Mouse (Mus musculus) embryonic stem cell, embryonic (primary cell): ENCODE results near the gene Chst4.

Experiments used
- CTCF ChIA-PET, 4 experiments: fragments of 300-600 bp in 2 of 4; fragments of 350-600 bp in 2 of 4; sonication (Branson Sonifier 250); formaldehyde crosslinking; loops; one replicate each; lab custom pipeline; 2022; ENCODE audit warnings: inconsistent platforms in 2 of 4; lab: Charles Lee
- POLR2A ChIA-PET, 4 experiments: fragments of 300-600 bp in 2 of 4; fragments of 350-600 bp in 2 of 4; sonication (Branson Sonifier 250); formaldehyde crosslinking; loops; one replicate each; lab custom pipeline; 2022; ENCODE audit warnings: antibody characterized with exemption in 4 of 4, inconsistent platforms in 1 of 4; lab: Charles Lee

The Chst4 gene

GRCm38 (mm10) chr8:110039659-110040058 lies at the start of gene Chst4:
TSS of gene Chst4 (minus strand) at chr8:110039740.
- CTCF ChIA-PET, result interaction anchor here in 1 of 4 experiments (1.3 kb wide), 1 partner anchor 37 kb away, joined by 3 read pairs; no protein-coding TSS in a partner anchor
- POLR2A ChIA-PET, result no interaction called here

DNA sequence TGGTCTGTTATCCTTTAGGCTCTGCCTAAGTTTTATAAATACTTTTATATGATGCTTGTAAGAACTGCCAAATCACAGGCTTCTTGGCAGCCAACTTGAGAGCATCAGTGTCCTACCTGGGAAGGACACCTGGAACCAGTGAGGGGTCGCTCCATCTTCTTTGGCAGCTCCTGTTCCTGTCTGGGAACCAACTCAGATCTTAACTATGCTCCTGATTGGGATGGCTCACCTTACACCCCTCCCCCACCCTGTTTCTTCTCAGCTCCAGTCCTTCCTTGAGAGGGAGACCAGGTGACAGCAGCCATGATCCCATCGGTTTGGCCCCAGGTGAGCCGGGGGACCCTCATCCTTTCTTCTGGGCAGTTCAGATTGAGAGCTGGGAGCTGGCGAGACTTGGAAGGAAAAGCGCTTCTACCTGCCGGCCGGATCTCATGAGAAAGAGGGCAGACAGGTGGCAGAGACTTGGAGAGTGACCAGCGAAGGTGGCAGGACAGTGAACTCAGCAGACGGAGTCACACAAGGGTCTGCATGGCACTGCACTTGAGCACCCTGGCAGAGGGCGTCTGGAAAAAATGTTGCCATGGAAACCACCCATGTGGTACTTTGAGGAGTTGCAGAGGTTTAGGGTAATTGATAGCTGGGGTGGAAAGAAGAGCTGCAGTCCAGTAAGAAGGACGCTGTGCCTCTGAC lies 43.0 kb upstream of the Chst4 start:
- CTCF ChIA-PET, result interaction anchor here in 3 of 4 experiments (0.5 to 1.3 kb wide), 4 partner anchors 9 to 304 kb away, joined by 3 to 24 read pairs (median 3); partner anchors contain the start of gene Ap1g1 (in 1 of the 3)
- POLR2A ChIA-PET, result interaction anchor here in 2 of 4 experiments (0.5 to 0.8 kb wide), 3 partner anchors 17 to 255 kb away, joined by 3 read pairs; partner anchors contain the start of gene Phlpp2 (in 1 of the 2)

DNA sequence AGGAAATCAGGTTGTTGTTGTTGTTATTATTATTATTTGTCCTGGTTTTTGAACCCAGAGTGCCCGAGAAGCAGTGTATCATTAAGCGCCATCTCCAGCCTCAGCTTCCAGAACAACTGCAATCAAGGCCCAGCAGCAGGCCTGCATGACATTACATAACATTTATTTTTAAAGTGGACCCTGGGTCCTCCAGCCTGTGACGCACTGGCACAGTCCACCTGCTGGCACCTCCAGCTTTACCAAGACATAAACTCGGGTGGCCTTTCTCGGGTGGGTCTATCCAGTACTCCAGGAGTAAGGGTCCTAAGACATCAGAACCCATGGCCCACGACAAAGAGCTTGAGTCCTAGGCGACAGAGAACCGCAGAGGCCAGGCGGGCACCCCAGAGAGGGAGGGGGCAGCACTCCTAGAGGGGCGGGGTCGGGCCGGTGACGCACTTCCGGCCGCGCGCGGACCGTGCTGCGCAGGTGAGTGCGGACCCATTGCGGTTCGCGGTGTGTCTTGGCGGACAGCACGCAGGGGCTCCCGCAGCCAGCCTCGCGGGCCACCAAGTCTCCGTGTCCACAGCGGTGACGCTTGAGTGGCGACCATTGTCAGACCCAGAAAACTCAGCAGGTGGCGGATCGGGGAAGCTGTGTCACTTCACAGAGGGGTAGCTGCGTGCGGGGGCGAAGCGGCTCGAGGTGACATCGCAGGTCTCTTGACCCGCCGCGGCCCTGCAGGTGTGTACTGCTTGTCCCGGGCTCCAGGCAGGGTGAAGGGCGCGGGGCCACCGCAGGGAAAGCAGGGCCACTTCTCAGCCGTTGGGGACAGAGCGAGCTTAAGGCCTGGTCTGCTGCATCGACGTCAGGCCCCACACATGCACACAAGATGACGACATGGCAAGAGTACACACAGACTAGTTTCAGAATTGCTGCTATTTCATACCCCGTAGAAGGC lies 40.0 kb upstream of the Chst4 start, which contains the start of gene Zfp612:
Gene Zfp612 (plus strand): TSS at position 465 of the 940 bp plus-strand sequence.
- CTCF ChIA-PET, result interaction anchor here in 2 of 4 experiments (0.6 to 1.6 kb wide), 5 partner anchors 8 to 132 kb away, joined by 3 to 6 read pairs (median 4); no protein-coding TSS in a partner anchor
- POLR2A ChIA-PET, result interaction anchor here in 3 of 4 experiments (0.5 to 1.2 kb wide), 8 partner anchors 10 to 467 kb away, joined by 3 to 4 read pairs (median 3); no protein-coding TSS in a partner anchor

GRCm38 (mm10) chr8:110074496-110074895 lies 35.0 kb upstream of the Chst4 start:
- ChIA-PET POLR2A (interaction anchor here in 1 of 4 experiments (1.6 kb wide), 1 partner anchor 105 kb away, joined by 3 read pairs; no protein-coding TSS in a partner anchor), CTCF (no interaction called here)

DNA sequence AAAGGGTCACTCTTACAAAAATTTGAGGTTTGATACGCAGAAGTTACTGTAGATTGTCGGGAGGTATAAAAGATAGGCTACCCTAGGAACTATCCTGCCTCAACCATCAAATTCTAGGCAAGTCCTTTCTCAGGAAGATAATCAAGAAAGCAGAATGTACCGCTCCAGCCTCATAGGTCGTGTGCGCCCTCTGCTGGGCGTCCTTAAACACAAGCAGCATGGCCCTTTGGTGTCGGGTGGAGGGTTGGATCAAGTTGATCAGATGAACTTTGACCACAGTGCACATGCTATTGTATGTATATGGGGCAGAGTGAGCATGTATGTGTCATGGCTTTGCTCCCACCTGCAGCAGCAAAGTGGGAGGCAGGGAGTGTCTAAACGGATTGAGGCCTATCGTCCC lies 32.1 kb upstream of the Chst4 start:
- ChIA-PET CTCF (interaction anchor here (0.6 to 1.2 kb wide), 12 partner anchors 8 to 457 kb away, joined by 3 to 12 read pairs (median 4); partner anchors contain the start of genes Marveld3 (in 3 of the 4), Pkd1l3 (in 1 of the 4) and Zfp612 (in 1 of the 4)), POLR2A (no interaction called here)

- POLR2A ChIA-PET, result interaction anchor here in 1 of 4 experiments (0.7 kb wide), 1 partner anchor 10 kb away, joined by 3 read pairs; the partner anchor contains the start of gene Zfp612
- CTCF ChIA-PET, result interaction anchor here in 2 of 4 experiments (0.6 to 0.7 kb wide), 2 partner anchors 98 to 177 kb away, joined by 3 to 4 read pairs; no protein-coding TSS in a partner anchor
Measured at GRCm38 (mm10) chr8:110069706-110070105, 30.2 kb upstream of the Chst4 start.

- POLR2A ChIA-PET, result interaction anchor here in 2 of 4 experiments (0.7 to 1.5 kb wide), 2 partner anchors 20 to 95 kb away, joined by 3 read pairs; no protein-coding TSS in a partner anchor
- CTCF ChIA-PET, result interaction anchor here in 3 of 4 experiments (0.6 to 1.9 kb wide), 5 partner anchors 63 to 140 kb away, joined by 3 to 10 read pairs (median 4); partner anchors contain the start of gene Marveld3 (in 1 of the 3)
Measured at GRCm38 (mm10) chr8:110065676-110066075, 26.1 kb upstream of the Chst4 start.

GRCm38 (mm10) chr8:110064606-110065365 lies 25.2 kb upstream of the Chst4 start:
- CTCF ChIA-PET, result interaction anchor here in 2 of 4 experiments (0.6 to 1.9 kb wide), 4 partner anchors 64 to 529 kb away, joined by 3 to 10 read pairs (median 6); partner anchors contain the start of gene Marveld3 (in 1 of the 2)

DNA sequence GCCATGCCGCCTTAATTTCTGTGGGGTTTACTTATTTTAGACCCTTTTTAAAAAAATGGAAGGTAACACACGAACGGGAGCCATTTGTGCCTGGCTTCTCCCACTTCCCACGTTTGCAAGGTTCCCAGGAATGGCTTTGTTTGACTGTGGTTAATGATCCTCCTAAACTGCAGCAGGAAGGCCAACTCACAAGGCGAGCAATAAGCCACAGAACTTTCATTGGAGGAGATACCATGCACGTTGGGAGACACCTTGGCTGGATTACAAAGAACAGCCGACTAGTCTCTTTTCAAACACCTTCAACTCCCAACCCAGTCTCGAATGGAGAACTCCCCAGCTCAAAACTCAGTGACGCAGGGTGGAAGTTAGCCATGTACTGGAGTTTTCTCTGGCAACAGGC lies 24.6 kb upstream of the Chst4 start:
- CTCF ChIA-PET, result interaction anchor here in 1 of 4 experiments (0.9 to 1.9 kb wide), 3 partner anchors 63 to 528 kb away, joined by 3 to 8 read pairs (median 3); partner anchors contain the start of gene Marveld3
- POLR2A ChIA-PET, result interaction anchor here in 1 of 4 experiments (0.6 kb wide), 1 partner anchor 180 kb away, joined by 3 read pairs; no protein-coding TSS in a partner anchor

More at GRCm38 (mm10) chr8:110064606-110065365, 25.2 kb upstream of the Chst4 start:
- POLR2A ChIA-PET, result interaction anchor here in 1 of 4 experiments (1.5 kb wide), 1 partner anchor 19 kb away, joined by 3 read pairs; no protein-coding TSS in a partner anchor

GRCm38 (mm10) chr8:110058207-110058606 lies 18.7 kb upstream of the Chst4 start:
- ChIA-PET CTCF (interaction anchor here in 1 of 4 experiments (1.6 kb wide), 1 partner anchor 13 kb away, joined by 4 read pairs; no protein-coding TSS in a partner anchor), POLR2A (no interaction called here)

GRCm38 (mm10) chr8:110051208-110051607 lies 11.7 kb upstream of the Chst4 start:
- ChIA-PET POLR2A (no interaction called here), CTCF (no interaction called here)

GRCm38 (mm10) chr8:110040509-110040908 lies 969 bp upstream of the Chst4 start:
- POLR2A ChIA-PET, result interaction anchor here in 2 of 4 experiments (0.6 kb wide), 2 partner anchors 53 to 255 kb away, joined by 3 read pairs; no protein-coding TSS in a partner anchor
- CTCF ChIA-PET, result interaction anchor here in 1 of 4 experiments (1.3 kb wide), 1 partner anchor 38 kb away, joined by 3 read pairs; no protein-coding TSS in a partner anchor

- POLR2A ChIA-PET, result interaction anchor here in 1 of 4 experiments (0.6 kb wide), 1 partner anchor 17 kb away, joined by 3 read pairs; no protein-coding TSS in a partner anchor
- CTCF ChIA-PET, result interaction anchor here (0.6 to 1.3 kb wide), 4 partner anchors 37 to 1642 kb away, joined by 3 to 4 read pairs (median 4); no protein-coding TSS in a partner anchor
Measured at GRCm38 (mm10) chr8:110039216-110039615, 324 bp downstream of the Chst4 start.

DNA sequence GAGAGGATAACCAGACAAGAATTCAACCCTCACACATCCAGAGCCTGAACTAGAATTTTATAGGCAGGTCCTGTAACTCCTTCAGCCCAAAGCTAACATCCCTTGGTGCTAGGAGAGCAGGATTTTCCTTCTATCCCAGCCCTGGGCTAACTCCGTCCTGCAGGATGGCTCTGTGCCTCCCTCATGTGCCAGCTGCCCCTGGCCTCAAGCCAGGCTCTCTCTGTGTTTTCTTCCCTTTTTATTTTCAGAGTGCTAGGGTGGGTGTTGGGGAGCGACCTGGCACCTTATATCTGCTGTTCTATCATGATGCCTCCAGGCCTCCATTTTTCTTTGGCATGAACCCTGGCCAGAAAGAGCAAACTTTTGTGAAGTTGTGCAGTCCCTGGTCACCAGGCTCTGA lies 3.4 kb downstream of the Chst4 start:
- CTCF ChIA-PET, result no interaction called here

DNA sequence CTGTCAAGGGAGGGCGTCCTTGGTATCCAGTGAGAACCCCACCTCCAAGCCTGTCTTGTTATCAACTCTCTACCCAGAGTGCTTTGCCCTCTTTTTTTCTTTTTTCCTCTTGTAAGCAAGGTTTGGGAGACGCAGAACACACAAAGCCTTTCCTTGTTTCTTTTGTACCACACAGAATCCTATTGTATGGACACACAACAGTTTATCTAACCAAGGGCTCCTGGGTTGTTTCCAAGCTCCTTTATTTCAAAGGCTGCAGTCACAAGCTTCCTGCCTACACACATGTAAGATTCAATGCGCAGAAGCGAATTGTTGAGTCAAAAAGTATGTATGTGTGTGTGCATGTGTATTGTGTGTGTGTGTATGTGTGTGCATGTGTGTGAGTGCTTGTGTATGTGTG lies 5.2 kb downstream of the Chst4 start:
- ChIA-PET POLR2A (interaction anchor here in 1 of 4 experiments (0.5 kb wide), 1 partner anchor 13 kb away, joined by 3 read pairs; no protein-coding TSS in a partner anchor), CTCF (no interaction called here)

More for the DNA sequence above, 3.4 kb downstream of the Chst4 start:
- POLR2A ChIA-PET, result no interaction called here

GRCm38 (mm10) chr8:110033771-110034170 lies 5.8 kb downstream of the Chst4 start:
- POLR2A ChIA-PET, result interaction anchor here in 2 of 4 experiments (0.6 to 0.7 kb wide), 2 partner anchors 93 to 405 kb away, joined by 3 to 5 read pairs; no protein-coding TSS in a partner anchor
- CTCF ChIA-PET, result interaction anchor here in 1 of 4 experiments (0.6 to 0.7 kb wide), 2 partner anchors 10 to 653 kb away, joined by 3 to 15 read pairs; no protein-coding TSS in a partner anchor
